Mouse (Mus musculus) liver, embryonic 11.5 days (tissue): ENCODE data around the gene Shtn1. TPM values are rescaled to one million over a fixed set of nuclear protein-coding genes. Genes with fewer than 3 reads are reported as not detected.

Experiments used
- ATAC-seq: fragments of 200-750 bp; cut with Nextera tagmentation; replicated peaks from 2 replicates; pipeline ENCODE4 v1.8.0; 2017; ENCODE audit warnings: moderate number of reproducible peaks, mild to moderate bottlenecking, moderate TSS enrichment, moderate library complexity; ENCODE audit not compliant: low FRiP score
- DNase-seq: peaks from one replicate; pipeline ENCODE4 v3.0.0-alpha.2; 2017; ENCODE audit warnings: low spot score
- H3K27ac ChIP-seq: fragments of 300-500 bp; sonication (generic); 2 replicates; pipeline ENCODE4 v1.5.1; 2014; ENCODE audit warnings: mild to moderate bottlenecking, low read depth, low read length, control low read depth
- H3K27me3 ChIP-seq: fragments of 300-500 bp; sonication (generic); replicated peaks from 2 replicates; pipeline ENCODE4 v1.6.1; 2014; ENCODE audit warnings: low read length, mixed read lengths; ENCODE audit not compliant: control insufficient read depth, insufficient read depth
- H3K36me3 ChIP-seq: fragments of 300-500 bp; sonication (generic); 2 replicates; pipeline ENCODE4 v1.6.1; 2014; ENCODE audit warnings: mild to moderate bottlenecking, low read length, moderate library complexity, mixed read lengths; ENCODE audit not compliant: control insufficient read depth, insufficient read depth
- H3K4me1 ChIP-seq: fragments of 300-500 bp; sonication (generic); replicated peaks from 2 replicates; pipeline ENCODE4 v1.6.1; 2014; ENCODE audit warnings: low read length, mixed read lengths; ENCODE audit not compliant: control insufficient read depth, insufficient read depth
- H3K4me2 ChIP-seq: fragments of 300-500 bp; sonication (generic); 2 replicates; pipeline ENCODE4 v1.6.1; 2014; ENCODE audit warnings: mild to moderate bottlenecking, control low read depth, moderate library complexity
- H3K4me3 ChIP-seq: fragments of 300-500 bp; sonication (generic); 2 replicates; pipeline ENCODE4 v1.5.1; 2014; ENCODE audit warnings: low read depth, low read length, control low read depth
- H3K9ac ChIP-seq: fragments of 300-500 bp; sonication (generic); 2 replicates; pipeline ENCODE4 v1.6.1; 2014; ENCODE audit warnings: low read depth, low read length, control low read depth
- H3K9me3 ChIP-seq: fragments of 300-500 bp; sonication (generic); 2 replicates; pipeline ENCODE4 v1.6.1; 2016; ENCODE audit warnings: low read length, inconsistent platforms, mixed read lengths; ENCODE audit not compliant: control insufficient read depth
- WGBS: fragments of 180-500 bp; shearing (Covaris S2); extraction: QIAGEN DNeasy Blood & Tissue Kit; methylation state at CpG from one replicate; pipeline ENCODE4 v1.1.7; 2014; 5-methylcytosine and 5-hydroxymethylcytosine counted together
- polyA plus RNA-seq: library from polyadenylated mRNA; unstranded; fragments of >200 nt; fragmentation: Nextera tagmentation; extraction: Ambion mirVana; gene quantifications from 2 replicates; pipeline ENCODE4 v1.2.1, GENCODE M21; 2014

Shtn1 gene
- polyA plus RNA-seq, 1 experiment from 2014 or later, result 1.0 TPM

DNA sequence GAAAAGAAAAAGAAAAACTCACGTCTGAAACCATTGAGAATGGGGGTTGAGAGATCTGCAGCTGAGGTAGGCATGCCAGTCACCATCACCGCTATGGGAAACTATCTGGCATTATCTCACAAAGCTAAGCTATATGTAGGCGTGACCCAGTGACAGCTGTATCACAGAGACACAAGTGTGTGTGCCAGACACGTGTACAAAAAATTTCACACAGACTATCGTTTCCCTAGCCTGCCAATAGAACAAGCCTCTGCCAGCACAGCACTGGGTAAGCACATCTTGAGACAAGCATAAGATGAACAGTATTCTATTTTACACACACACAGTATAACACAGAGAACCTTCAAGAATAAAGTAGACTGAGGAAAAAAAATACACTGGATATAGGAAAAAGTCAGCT lies 65.1 kb downstream of the Shtn1 start:
- Histone ChIP-seq H3K27ac (no peak overlapping the region), H3K4me2 (no peak overlapping the region), H3K4me3 (no peak overlapping the region), H3K9me3 (no peaks in the 10 kb centered on the region), H3K27me3 (no peaks in the 10 kb centered on the region), H3K9ac (no peak overlapping the region), H3K4me1 (no peaks in the 10 kb centered on the region), H3K36me3 (no peaks in the 10 kb centered on the region)
- DNase-seq (no peak), ATAC-seq (no peak)
- WGBS, result 66% methylated on average over 5 of the region's 5 CpGs

DNA sequence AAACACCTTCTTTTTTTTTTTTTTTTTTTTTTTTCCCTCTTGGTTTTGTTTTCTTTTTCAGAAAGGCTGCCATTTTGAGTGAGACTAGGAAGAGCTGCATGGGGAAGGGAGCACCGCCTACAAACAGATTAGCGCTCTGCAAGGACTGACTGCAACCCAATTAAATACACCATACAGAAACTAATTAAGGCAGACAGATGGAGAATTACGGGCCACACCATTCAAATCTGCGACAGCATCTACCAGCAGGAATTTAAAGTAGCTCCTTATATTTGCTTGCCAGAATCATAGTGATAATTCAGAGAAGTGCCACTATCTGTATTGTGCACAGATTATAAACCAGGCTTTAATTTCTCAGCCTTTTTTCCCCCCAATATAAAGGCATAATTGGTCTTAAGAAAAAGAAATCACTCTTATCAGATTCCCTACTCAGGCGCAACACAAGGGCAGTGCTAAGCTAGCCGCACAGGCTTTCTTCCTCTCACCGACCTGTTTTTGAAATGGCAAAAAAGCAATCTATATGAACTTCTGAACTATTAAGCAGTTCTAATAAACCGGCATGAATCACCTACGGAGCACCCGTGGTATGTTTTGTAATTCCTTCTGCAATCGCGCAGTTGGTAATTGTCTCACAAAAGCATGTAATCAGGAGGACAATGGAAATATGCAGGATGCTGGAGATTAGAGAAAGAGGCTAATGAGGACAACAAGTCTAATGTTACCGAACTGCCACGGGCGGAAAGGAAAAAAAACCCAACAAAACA lies 69.1 kb downstream of the Shtn1 start:
- Histone ChIP-seq H3K36me3 (no peaks in the 10 kb centered on the region), H3K4me3 (no peak overlapping the region), H3K27me3 (no peaks in the 10 kb centered on the region), H3K9ac (no peak overlapping the region), H3K4me1 (no peaks in the 10 kb centered on the region), H3K9me3 (no peaks in the 10 kb centered on the region), H3K4me2 (no peak overlapping the region), H3K27ac (no peak overlapping the region)
- 81% methylated on average over 15 of the region's 15 CpGs for WGBS
- ATAC-seq, result no peak
- no peak for DNase-seq

GRCm38 (mm10) chr19:59002827-59003226 lies 73.1 kb downstream of the Shtn1 start:
- no peak overlapping the region for H3K4me2 ChIP-seq
- no peaks in the 10 kb centered on the region for H3K9me3 ChIP-seq
- 78% methylated on average over 6 of the region's 6 CpGs for WGBS
- H3K4me3 ChIP-seq, result no peak overlapping the region
- no peak overlapping the region for H3K27ac ChIP-seq
- no peaks in the 10 kb centered on the region for H3K36me3 ChIP-seq
- no peaks in the 10 kb centered on the region for H3K4me1 ChIP-seq
- no peaks in the 10 kb centered on the region for H3K27me3 ChIP-seq
- ATAC-seq (no peak), DNase-seq (no peak)
- no peak overlapping the region for H3K9ac ChIP-seq

GRCm38 (mm10) chr19:58981571-58981970 lies 94.3 kb downstream of the Shtn1 start:
- ATAC-seq, result no peak
- 72% methylated on average over 9 of the region's 9 CpGs for WGBS
- Histone ChIP-seq H3K36me3 (no peaks in the 10 kb centered on the region), H3K9me3 (no peaks in the 10 kb centered on the region), H3K4me1 (no peaks in the 10 kb centered on the region; the same call in 1 of the 2 replicates), H3K4me2 (no peak overlapping the region), H3K27me3 (no peaks in the 10 kb centered on the region), H3K9ac (no peak overlapping the region), H3K4me3 (no peak overlapping the region), H3K27ac (no peak overlapping the region)
- no peak for DNase-seq

GRCm38 (mm10) chr19:58980056-58980440 lies 95.9 kb downstream of the Shtn1 start:
- 74% methylated on average over 5 of the region's 5 CpGs for WGBS
- Histone ChIP-seq H3K4me3 (no peak overlapping the region), H3K4me2 (no peak overlapping the region)

GRCm38 (mm10) chr19:58979436-58980055 lies 96.4 kb downstream of the Shtn1 start:
- Histone ChIP-seq H3K4me1 (no peaks in the 10 kb centered on the region; the same call in 1 of the 2 replicates), H3K27me3 (no peaks in the 10 kb centered on the region), H3K9me3 (no peaks in the 10 kb centered on the region), H3K9ac (no peak overlapping the region), H3K4me2 (no peak overlapping the region), H3K4me3 (no peak overlapping the region), H3K36me3 (no peaks in the 10 kb centered on the region), H3K27ac (no peak overlapping the region)
- no peak for DNase-seq
- no peak for ATAC-seq
- WGBS, result 61% methylated on average over 13 of the region's 13 CpGs

More at GRCm38 (mm10) chr19:58980056-58980440, 95.9 kb downstream of the Shtn1 start:
- no peaks in the 10 kb centered on the region for H3K36me3 ChIP-seq
- H3K9ac ChIP-seq, result no peak overlapping the region
- no peak for ATAC-seq
- H3K4me1 ChIP-seq, result no peaks in the 10 kb centered on the region; the same call in 1 of the 2 replicates
- no peaks in the 10 kb centered on the region for H3K27me3 ChIP-seq
- no peaks in the 10 kb centered on the region for H3K9me3 ChIP-seq
- no peak overlapping the region for H3K27ac ChIP-seq
- no peak for DNase-seq

- DNase-seq (peak; percentile 39), ATAC-seq (peak; percentile 98)
Observed at GRCm38 (mm10) chr19:58978401-58979171, 97.3 kb downstream of the Shtn1 start.

GRCm38 (mm10) chr19:58975216-58975863 lies 100.6 kb downstream of the Shtn1 start:
- no peaks in the 10 kb centered on the region for H3K9me3 ChIP-seq
- 82% methylated on average over 11 of the region's 11 CpGs for WGBS
- H3K36me3 ChIP-seq, result no peaks in the 10 kb centered on the region
- H3K27ac ChIP-seq, result no peak overlapping the region
- H3K9ac ChIP-seq, result no peak overlapping the region
- no peak overlapping the region for H3K4me3 ChIP-seq
- no peaks in the 10 kb centered on the region; the same call in 1 of the 2 replicates for H3K4me1 ChIP-seq
- H3K27me3 ChIP-seq, result no peaks in the 10 kb centered on the region
- H3K4me2 ChIP-seq, result no peak overlapping the region
- DNase-seq (no peak), ATAC-seq (no peak)

More at GRCm38 (mm10) chr19:58978401-58979171, 97.3 kb downstream of the Shtn1 start:
- Histone ChIP-seq H3K27ac (no peak overlapping the region), H3K4me1 (no peaks in the 10 kb centered on the region; the same call in 1 of the 2 replicates), H3K27me3 (no peaks in the 10 kb centered on the region), H3K4me2 (peak overlapping the region; percentile 43), H3K36me3 (no peaks in the 10 kb centered on the region), H3K9me3 (no peaks in the 10 kb centered on the region), H3K9ac (no peak overlapping the region), H3K4me3 (peak overlapping the region; percentile 4; the same call in 1 of the 2 replicates)
- 38% methylated on average over 11 of the region's 11 CpGs for WGBS
